In genomic region chr13:8866612-8867011, GRCm38 (mm10) we compare ENCODE assay signal across 11 mouse cellular contexts. TPM values are rescaled to one million over a fixed set of nuclear protein-coding genes. Genes with fewer than 3 reads are reported as not detected.
DNase-seq lines count a peak whose midpoint lies in the region; ATAC-seq lines count a peak whose summit lies in the region.
"Had no signal": no experiment of that assay in that cellular context is flagged by ENCODE, and none has a peak within 500 bp of the region (broad histone marks: within the 10 kb centered on the region; RNA-seq: fewer than 3 reads in every experiment).

No protein-coding gene starts in this region.

- H3K36me3 ChIP-seq in forebrain, embryonic 14.5 days (ENCODE audit: control insufficient read depth, insufficient read depth, low read length) = no peaks in the 10 kb centered on the region

- peaks cover 6% of the 10 kb centered on the region for H3K4me1 ChIP-seq in forebrain, embryonic 14.5 days (ENCODE audit: control insufficient read depth, insufficient read depth, low read length)

- H3K4me3 ChIP-seq in forebrain, embryonic 14.5 days (ENCODE audit: low read depth, low read length) = no peak overlapping the region

- DNase-seq in adrenal gland, postnatal 14 days = peak; percentile 38
- DNase-seq in adrenal gland, adult 18-20 months (ENCODE audit: low spot score in 2 of 2) = no peak
- peak; percentile 7 for DNase-seq in ovary, postnatal 36 days (ENCODE audit: low spot score)
- no peak for DNase-seq in ovary, postnatal 10 days (ENCODE audit: low spot score)
- peak; percentile 57 to 65 for DNase-seq in kidney, postnatal 36 days
- DNase-seq in thymus, postnatal 0 days (ENCODE audit: low spot score) = no peak
- no peak for DNase-seq in cerebellum, adult 18-20 months
- no peak for DNase-seq in forebrain, embryonic 14.5 days (ENCODE audit: low spot score)

- no peak overlapping the region for H3K9ac ChIP-seq in forebrain, embryonic 14.5 days (ENCODE audit: low read length)
- H3K9ac ChIP-seq: liver, embryonic 14.5 days had no signal

- no peak overlapping the region for H3K4me2 ChIP-seq in forebrain, embryonic 14.5 days (ENCODE audit: low read length)

- H3K9me3 ChIP-seq in forebrain, embryonic 14.5 days (replicated peaks; ENCODE audit: control insufficient read depth, low read length) = no peaks in the 10 kb centered on the region

- no peak overlapping the region for H3K27ac ChIP-seq in forebrain, embryonic 14.5 days (ENCODE audit: low read depth, low read length)
- H3K27ac ChIP-seq: hindbrain, postnatal 0 days; liver, embryonic 14.5 days had no signal

- H3K27me3 ChIP-seq in forebrain, embryonic 14.5 days (replicated peaks; ENCODE audit: control insufficient read depth, insufficient read depth, low read length) = no peaks in the 10 kb centered on the region

- WGBS in forebrain, embryonic 14.5 days = 93% methylated on average over 7 of the region's 7 CpGs

- no peak for ATAC-seq in forebrain, embryonic 14.5 days
- ATAC-seq: forebrain, embryonic 16.5 days; hindbrain, postnatal 0 days had no signal

RNA-seq across cellular contexts. Expression of gene Wdr37, which starts 5.1 kb away (rescaled TPM):
- total RNA-seq in adrenal gland, postnatal 14 days (2021) = 37.6 and 38.4 TPM in 2 replicates
- 10 to 100 TPM; 31.3 to 41.3 TPM for total RNA-seq in adrenal gland, adult 18-20 months (2021)
- 26.4 and 28.3 TPM in 2 replicates for polyA plus RNA-seq in thymus, postnatal 0 days (2015; fragmentation: Nextera tagmentation; extraction: Ambion mirVana)
- polyA plus RNA-seq in forebrain, embryonic 14.5 days (2014; fragmentation: Nextera tagmentation; extraction: Ambion mirVana) = 49.3 and 52.2 TPM in 2 replicates

RNA-seq across cellular contexts. Expression of gene Idi1, which starts 18.7 kb away (rescaled TPM):
- 32.0 and 58.2 TPM in 2 replicates for total RNA-seq in adrenal gland, postnatal 14 days (2021)
- 100 to 1,000 TPM in 1 of 2 experiments, 10 to 100 TPM in 1; 78.7 to 103 TPM for total RNA-seq in adrenal gland, adult 18-20 months (2021)
- polyA plus RNA-seq in thymus, postnatal 0 days (2015; fragmentation: Nextera tagmentation; extraction: Ambion mirVana) = 68.6 and 84.7 TPM in 2 replicates
- 85.6 and 85.9 TPM in 2 replicates for polyA plus RNA-seq in forebrain, embryonic 14.5 days (2014; fragmentation: Nextera tagmentation; extraction: Ambion mirVana)

Comparison
In these comparisons a context has a peak if more than half of its experiments do, and no peak if none do; other contexts are left out.
1. DNase-seq: peak in adrenal gland, postnatal 14 days (single experiment), ovary, postnatal 36 days (single experiment) and kidney, postnatal 36 days (2 of 2); none in adrenal gland, adult 18-20 months (0 of 2), ovary, postnatal 10 days (single experiment), thymus, postnatal 0 days (single experiment), cerebellum, adult 18-20 months (0 of 2) and forebrain, embryonic 14.5 days (single experiment).